Mouse (Mus musculus) bone marrow, adult 2 months (tissue): ENCODE data around the gene Cep295.

Experiments used
- CTCF ChIP-seq: fragments of 200-500 bp; IDR thresholded peaks from 2 replicates; pipeline ENCODE4 v1.5.1; 2011; ENCODE audit warnings: low read length, control low read depth; ENCODE audit not compliant: control insufficient read depth, insufficient read depth
- POLR2A ChIP-seq: fragments of 200-500 bp; IDR thresholded peaks from 2 replicates; pipeline ENCODE4 v1.6.1; 2011; ENCODE audit warnings: low read depth, mild to moderate bottlenecking, control low read depth, low read length, borderline replicate concordance; ENCODE audit not compliant: control insufficient read depth

- TF ChIP-seq CTCF, result no peak
- no peak for TF ChIP-seq POLR2A
These were observed 7.3 kb upstream of the Cep295 start for GRCm38 (mm10) chr9:15364843-15365242.
